Mouse (Mus musculus) embryonic facial prominence, embryonic 14.5 days (tissue): Measurements from ENCODE around the gene Pole2. TPM values are rescaled to one million over a fixed set of nuclear protein-coding genes. Genes with fewer than 3 reads are reported as not detected.

Source experiments
- ATAC-seq: fragments of 200-750 bp; cut with Nextera tagmentation; 2 replicates; pipeline ENCODE4 v1.8.0; 2017; ENCODE audit warnings: low read depth, moderate number of reproducible peaks, moderate TSS enrichment
- DNase-seq: peaks from one replicate; pipeline ENCODE4 v3.0.0-alpha.2; 2015; ENCODE audit warnings: low spot score
- H3K27ac ChIP-seq: fragments of 300-500 bp; sonication (generic); replicated peaks from 2 replicates; pipeline ENCODE4 v1.5.1; 2014; ENCODE audit warnings: low read depth, mild to moderate bottlenecking, low read length, moderate library complexity
- H3K27me3 ChIP-seq: fragments of 300-500 bp; sonication (generic); replicated peaks from 2 replicates; pipeline ENCODE4 v1.6.1; 2014; ENCODE audit warnings: low read length; ENCODE audit not compliant: control insufficient read depth, insufficient read depth
- H3K36me3 ChIP-seq: fragments of 300-500 bp; sonication (generic); 2 replicates; pipeline ENCODE4 v1.6.1; 2014; ENCODE audit warnings: low read length, mixed read lengths; ENCODE audit not compliant: control insufficient read depth, insufficient read depth
- H3K4me1 ChIP-seq: fragments of 300-500 bp; sonication (generic); 2 replicates; pipeline ENCODE4 v1.6.1; 2014; ENCODE audit warnings: antibody characterized with exemption, low read length; ENCODE audit not compliant: control insufficient read depth, insufficient read depth
- H3K4me2 ChIP-seq: fragments of 300-500 bp; sonication (generic); 2 replicates; pipeline ENCODE4 v1.6.1; 2014; ENCODE audit warnings: low read depth, mild to moderate bottlenecking, low read length, moderate library complexity, mixed read lengths
- H3K4me3 ChIP-seq: fragments of 300-500 bp; sonication (generic); 2 replicates; pipeline ENCODE4 v1.5.1; 2014; ENCODE audit warnings: low read depth, mild to moderate bottlenecking, low read length
- H3K9ac ChIP-seq: fragments of 300-500 bp; sonication (generic); 2 replicates; pipeline ENCODE4 v1.6.1; 2014; ENCODE audit warnings: low read depth, mild to moderate bottlenecking, low read length, moderate library complexity, mixed read lengths
- H3K9me3 ChIP-seq: fragments of 300-500 bp; sonication (generic); 2 replicates; pipeline ENCODE4 v1.6.1; 2016; ENCODE audit warnings: low read length; ENCODE audit not compliant: control insufficient read depth
- WGBS: fragments of 180-500 bp; shearing (Covaris S2); extraction: QIAGEN DNeasy Blood & Tissue Kit; methylation state at CpG from one replicate; pipeline ENCODE4 v1.1.7; 2014; 5-methylcytosine and 5-hydroxymethylcytosine counted together
- polyA plus RNA-seq: library from polyadenylated mRNA; unstranded; fragments of >200 nt; fragmentation: Nextera tagmentation; extraction: Ambion mirVana; gene quantifications from 2 replicates; pipeline ENCODE4 v1.2.1, GENCODE M21; 2014

The Pole2 gene
- polyA plus RNA-seq, 1 experiment from 2014 or later = 21.4 TPM

- Histone ChIP-seq H3K4me3 (no peak overlapping the region), H3K9ac (no peak overlapping the region), H3K27ac (no peak overlapping the region), H3K4me2 (no peak overlapping the region), H3K9me3 (no peaks in the 10 kb centered on the region), H3K36me3 (peaks cover 48% of the 10 kb centered on the region), H3K27me3 (no peaks in the 10 kb centered on the region), H3K4me1 (peaks cover 8% of the 10 kb centered on the region)
- DNase-seq (no peak), ATAC-seq (no peak)
- WGBS = 85% methylated on average over 9 of the region's 9 CpGs
Observed at GRCm38 (mm10) chr12:69190074-69190473, 37.9 kb downstream of the Pole2 start.

- no peak for DNase-seq
- H3K36me3 ChIP-seq = peaks cover 48% of the 10 kb centered on the region
- 74% methylated on average over 5 of the region's 5 CpGs for WGBS
Observed at GRCm38 (mm10) chr12:69186811-69187471, 41.1 kb downstream of the Pole2 start.

GRCm38 (mm10) chr12:69185371-69185770 lies 42.6 kb downstream of the Pole2 start:
- Histone ChIP-seq H3K4me2 (peak overlapping the region; percentile 95), H3K9me3 (no peaks in the 10 kb centered on the region), H3K27me3 (no peaks in the 10 kb centered on the region), H3K36me3 (peaks cover 46% of the 10 kb centered on the region), H3K4me3 (peak overlapping the region; percentile 90), H3K27ac (no peak overlapping the region), H3K4me1 (peaks cover 13% of the 10 kb centered on the region), H3K9ac (peak overlapping the region; percentile 92)
- ATAC-seq = no peak
- 72% methylated on average over 7 of the region's 7 CpGs for WGBS
- DNase-seq = no peak

More at GRCm38 (mm10) chr12:69186811-69187471, 41.1 kb downstream of the Pole2 start:
- ATAC-seq = no peak
- Histone ChIP-seq H3K9me3 (no peaks in the 10 kb centered on the region), H3K4me1 (peaks cover 13% of the 10 kb centered on the region), H3K4me2 (no peak overlapping the region), H3K27me3 (no peaks in the 10 kb centered on the region), H3K9ac (0 out of 2 replicates have a peak overlapping the region, but pooled peaks have one; percentile 25), H3K27ac (no peak overlapping the region), H3K4me3 (no peak overlapping the region)

- Histone ChIP-seq H3K4me1 (peaks cover 13% of the 10 kb centered on the region), H3K9ac (peak overlapping the region; percentile 92), H3K27me3 (no peaks in the 10 kb centered on the region), H3K9me3 (no peaks in the 10 kb centered on the region), H3K27ac (peak overlapping the region; percentile 86), H3K4me2 (peak overlapping the region; percentile 95), H3K4me3 (peak overlapping the region; percentile 90), H3K36me3 (peaks cover 39% of the 10 kb centered on the region)
- 3% methylated on average over 62 of the region's 86 CpGs for WGBS
- ATAC-seq (peak; percentile 60), DNase-seq (peak; percentile 44)
Observed at GRCm38 (mm10) chr12:69184342-69185295, 43.4 kb downstream of the Pole2 start.

GRCm38 (mm10) chr12:69183583-69184308 lies 44.2 kb downstream of the Pole2 start, which contains the start of the genes Rpl36al and Mgat2:
TSS of gene Rpl36al (minus strand) at chr12:69184083.
TSS of gene Mgat2 (plus strand) at chr12:69184157.
- DNase-seq = peak; percentile 99
- Histone ChIP-seq H3K4me3 (peak within 1 kb of the TSS; percentile 90), H3K27me3 (no peaks in the 10 kb centered on the region), H3K4me1 (peaks cover 13% of the 10 kb centered on the region), H3K9ac (peak within 1 kb of the TSS; percentile 92), H3K4me2 (peak within 1 kb of the TSS; percentile 95), H3K9me3 (no peaks in the 10 kb centered on the region), H3K27ac (peak within 1 kb of the TSS; percentile 86), H3K36me3 (peaks cover 32% of the 10 kb centered on the region)
- ATAC-seq = peak; percentile 99
- WGBS = under 1% methylated on average over 41 of the region's 84 CpGs

- ATAC-seq (no peak), DNase-seq (no peak)
- Histone ChIP-seq H3K27ac (no peak overlapping the region), H3K4me1 (peaks cover 13% of the 10 kb centered on the region), H3K27me3 (no peaks in the 10 kb centered on the region), H3K36me3 (peaks cover 19% of the 10 kb centered on the region), H3K4me2 (no peak overlapping the region), H3K4me3 (no peak overlapping the region), H3K9me3 (no peaks in the 10 kb centered on the region), H3K9ac (no peak overlapping the region)
- 87% methylated on average over 4 of the region's 4 CpGs for WGBS
Observed at GRCm38 (mm10) chr12:69181800-69182199, 46.2 kb downstream of the Pole2 start.

GRCm38 (mm10) chr12:69179371-69179770 lies 48.6 kb downstream of the Pole2 start:
- Histone ChIP-seq H3K27ac (no peak overlapping the region), H3K9me3 (no peaks in the 10 kb centered on the region), H3K36me3 (peaks cover 32% of the 10 kb centered on the region), H3K9ac (no peak overlapping the region), H3K27me3 (no peaks in the 10 kb centered on the region), H3K4me3 (no peak overlapping the region), H3K4me1 (0 out of 2 replicates have a peak, but pooled peaks cover 3% of the 10 kb centered on the region), H3K4me2 (no peak overlapping the region)
- 61% methylated on average over 10 of the region's 12 CpGs for whole genome bisulfite sequencing
- ATAC-seq (no peak), DNase-seq (no peak)

GRCm38 (mm10) chr12:69177526-69177925 lies 50.5 kb downstream of the Pole2 start:
- peaks cover 37% of the 10 kb centered on the region for H3K36me3 ChIP-seq
- no peak for DNase-seq
- WGBS = 84% methylated on average over 3 of the region's 3 CpGs
- no peak overlapping the region for H3K4me3 ChIP-seq
- H3K9ac ChIP-seq = no peak overlapping the region
- no peak overlapping the region for H3K4me2 ChIP-seq
- H3K9me3 ChIP-seq = no peaks in the 10 kb centered on the region
- H3K27me3 ChIP-seq = no peaks in the 10 kb centered on the region
- ATAC-seq = no peak
- H3K4me1 ChIP-seq = no peaks in the 10 kb centered on the region
- no peak overlapping the region for H3K27ac ChIP-seq
